Comparison of ENCODE assay signal across 22 mouse cellular contexts in genomic region chr6:140172716-140173115, GRCm38 (mm10).
"Had no signal": no experiment of that assay in that cellular context is flagged by ENCODE, and none has a peak within 500 bp of the region (broad histone marks: within the 10 kb centered on the region; RNA-seq: fewer than 3 reads in every experiment).

No protein-coding gene starts in this region.

- H3K27ac ChIP-seq: gastrocnemius, adult 2 months; heart, embryonic 10.5 days; hindbrain, embryonic 10.5 days; hindbrain, embryonic 12.5 days; hindbrain, embryonic 14.5 days; intestine, embryonic 15.5 days; layer of hippocampus, adult 2 months; left cerebral cortex, adult 2 months; limb, embryonic 10.5 days; limb, embryonic 12.5 days; liver, embryonic 13.5 days had no signal

- H3K4me1 ChIP-seq: heart, embryonic 10.5 days; heart, embryonic 12.5 days; hindbrain, embryonic 10.5 days; intestine, embryonic 15.5 days; limb, embryonic 10.5 days; limb, embryonic 12.5 days; liver, embryonic 13.5 days had no signal

- H3K4me3 ChIP-seq: gastrocnemius, adult 2 months; heart, embryonic 10.5 days; heart, embryonic 12.5 days; hindbrain, embryonic 10.5 days; hindbrain, embryonic 12.5 days; intestine, embryonic 15.5 days; layer of hippocampus, adult 2 months; left cerebral cortex, adult 2 months; limb, embryonic 10.5 days; limb, embryonic 12.5 days; liver, embryonic 13.5 days had no signal

- DNase-seq: gastrocnemius, adult 2 months; gastrocnemius, postnatal 10 days; gastrocnemius, postnatal 25 days; heart, postnatal 10 days; heart, postnatal 4 days; kidney, adult 18-20 months; kidney, adult 8-10 months; kidney, postnatal 10 days; kidney, postnatal 25 days; kidney, postnatal 4 days; liver; liver, embryonic 13.5 days had no signal
